Mouse (Mus musculus): ENCODE data around the gene Hmgxb4.

DNA sequence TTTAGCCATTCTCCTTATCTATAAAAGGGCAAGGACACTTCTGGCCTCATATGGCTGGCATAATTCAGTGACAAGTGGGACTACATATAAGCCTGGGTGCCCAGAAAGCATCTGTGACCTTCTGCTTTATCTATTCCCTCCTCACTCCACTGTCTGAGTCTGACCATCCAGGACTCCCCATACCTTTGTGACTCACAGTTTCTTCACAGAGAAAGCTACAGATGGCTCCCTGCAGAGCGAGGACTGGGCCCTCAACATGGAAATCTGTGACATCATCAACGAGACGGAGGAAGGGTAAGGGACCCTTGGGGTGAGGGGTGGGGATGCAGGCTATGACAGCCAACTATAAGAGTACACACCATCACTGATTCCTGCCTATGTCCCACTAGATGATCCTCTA lies 54.6 kb downstream of the Hmgxb4 start:
- TF ChIP-seq EP300 (IDR thresholded peaks at IDR 0.05; ENCODE audit: low read depth) (no peak), CTCF (IDR thresholded peaks at IDR 0.05; ENCODE audit: low read depth) (no peak)
